Mouse (Mus musculus) lung, postnatal 14 days (tissue): Measurements from ENCODE around the gene Npas3.
A peak's percentile ranks its signal among the peaks of the same experiment; 100 is the strongest.

Source experiments
- DNase-seq: peaks from one replicate; pipeline ENCODE4 v3.0.0; 2021

The Npas3 gene

DNA sequence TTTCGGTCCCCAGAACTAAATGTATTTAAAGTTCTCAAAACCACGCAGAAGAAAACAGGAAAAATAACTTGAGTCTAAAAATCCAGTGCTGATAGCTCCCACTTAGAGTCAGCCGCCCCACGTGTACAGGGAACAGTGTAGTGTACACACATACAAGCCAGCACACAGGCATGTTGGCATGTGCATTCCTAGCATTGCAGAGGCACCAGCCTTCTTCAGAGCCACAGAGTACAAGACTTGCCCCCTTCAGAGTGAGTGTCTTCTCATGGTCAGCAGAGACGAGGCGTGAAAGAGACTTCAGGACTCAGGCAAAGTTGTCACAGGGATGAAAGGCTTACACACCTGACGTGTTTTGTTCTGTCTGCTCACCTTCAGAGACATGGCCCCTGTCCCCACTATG lies 565.8 kb downstream of the Npas3 start:
- no peak for DNase-seq

DNA sequence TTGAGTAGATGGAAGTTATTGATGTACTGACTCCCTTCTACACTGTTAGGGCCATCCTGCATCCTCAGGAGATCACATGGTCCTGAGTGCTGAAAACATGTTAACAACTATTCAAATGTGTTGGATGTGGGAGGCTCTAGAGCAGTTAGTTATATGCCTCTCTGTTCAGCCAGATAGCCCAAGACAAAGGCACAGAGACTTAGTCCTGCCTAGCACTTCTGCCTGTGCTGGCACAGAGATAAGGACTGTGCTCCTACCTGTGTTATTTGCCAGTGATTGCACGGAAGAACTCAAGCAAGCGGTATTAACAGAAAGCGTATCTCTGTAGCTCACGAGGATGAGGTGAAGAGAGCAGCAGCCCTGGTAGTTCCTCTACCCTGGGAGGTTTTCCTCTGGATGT lies 571.5 kb downstream of the Npas3 start:
- DNase-seq = no peak

DNA sequence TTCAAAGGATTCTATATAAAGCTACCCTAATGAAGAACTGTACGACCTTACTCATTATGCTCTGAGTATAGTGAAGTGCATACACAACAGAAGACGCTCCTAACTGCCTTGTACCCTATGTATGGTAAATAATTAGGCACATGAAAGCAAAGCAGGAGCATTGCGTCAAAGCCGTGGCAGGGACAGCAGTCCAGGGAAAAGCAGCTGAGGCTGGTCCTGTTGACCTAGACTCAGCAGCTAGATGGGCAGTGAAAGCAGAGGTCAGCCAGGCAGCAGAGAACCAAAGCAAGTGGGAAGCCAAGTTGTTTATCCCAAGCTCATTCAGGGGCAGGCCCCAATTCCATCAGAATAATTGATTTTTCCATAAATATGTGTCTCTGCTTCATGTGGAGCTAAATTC lies 574.4 kb downstream of the Npas3 start:
- no peak for DNase-seq

DNA sequence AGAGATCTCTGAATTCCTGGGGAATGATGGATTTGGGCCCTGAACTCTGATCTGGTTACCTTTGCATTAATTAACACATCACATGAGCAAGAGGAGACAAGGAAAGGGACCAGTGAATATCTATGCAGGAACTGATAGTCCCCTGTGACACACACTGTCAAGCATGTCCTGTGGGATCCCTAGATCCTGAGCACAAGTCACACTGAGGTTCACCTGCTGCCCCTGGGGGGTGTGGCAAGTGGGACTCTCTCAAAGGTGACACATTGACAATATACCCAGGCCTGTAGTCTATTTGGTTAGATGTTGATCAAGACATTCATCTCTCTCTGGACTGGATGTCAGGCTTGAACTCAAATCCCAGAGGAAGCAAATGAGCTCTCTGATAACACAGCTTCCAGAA lies 576.8 kb downstream of the Npas3 start:
- DNase-seq = no peak

DNA sequence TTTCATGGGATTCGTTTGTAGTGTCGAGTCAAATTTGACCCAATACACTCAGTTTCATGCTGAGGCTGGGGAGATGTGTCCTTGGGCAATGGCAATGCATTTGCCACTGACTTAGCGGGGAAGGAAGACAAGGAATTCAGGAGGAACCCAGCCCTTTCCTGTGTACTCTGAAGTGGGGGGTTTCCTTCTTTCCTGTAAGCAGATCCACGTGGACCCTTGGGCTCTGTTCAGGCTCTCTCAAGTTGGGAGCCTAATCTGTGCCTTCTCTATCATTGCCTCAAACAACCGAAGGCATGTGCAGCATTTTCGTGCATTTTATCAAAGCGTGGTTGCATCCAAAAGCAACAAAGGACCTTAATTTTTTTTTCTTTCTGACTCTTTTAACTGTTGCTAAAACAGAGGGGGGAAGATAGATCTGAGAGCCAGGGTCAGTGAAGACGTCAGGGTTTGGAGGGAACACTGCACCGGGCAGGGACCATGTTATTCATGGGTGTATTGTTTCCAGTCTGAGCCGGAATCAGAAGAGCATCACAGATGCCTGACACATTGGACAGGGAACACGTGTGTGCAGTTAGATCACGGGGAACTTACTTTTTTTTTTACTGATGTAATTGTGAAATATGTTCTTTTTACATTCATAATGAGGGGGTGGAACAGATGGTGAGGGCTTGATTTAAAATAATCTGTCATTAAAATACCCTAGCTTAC lies 577.6 kb downstream of the Npas3 start:
- DNase-seq = peak; percentile 3

DNA sequence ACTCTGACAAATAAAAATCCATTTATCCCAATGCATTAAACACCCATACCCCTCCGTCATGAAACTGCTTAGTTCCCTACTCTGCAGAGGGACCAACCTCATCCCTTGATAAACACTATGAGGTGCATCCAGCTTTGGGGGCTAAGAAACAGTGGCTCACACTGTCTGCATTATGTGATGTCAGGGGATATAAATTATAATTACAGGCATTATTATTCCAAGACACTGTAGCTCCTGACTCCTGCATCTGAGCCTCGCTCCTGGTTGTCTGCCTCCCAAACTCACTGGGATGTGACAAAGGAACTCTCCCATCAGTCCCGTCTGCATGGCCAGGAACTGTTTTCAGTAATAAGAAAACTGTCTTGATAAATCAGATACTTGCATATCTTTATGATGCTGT lies 578.3 kb downstream of the Npas3 start:
- no peak for DNase-seq

DNA sequence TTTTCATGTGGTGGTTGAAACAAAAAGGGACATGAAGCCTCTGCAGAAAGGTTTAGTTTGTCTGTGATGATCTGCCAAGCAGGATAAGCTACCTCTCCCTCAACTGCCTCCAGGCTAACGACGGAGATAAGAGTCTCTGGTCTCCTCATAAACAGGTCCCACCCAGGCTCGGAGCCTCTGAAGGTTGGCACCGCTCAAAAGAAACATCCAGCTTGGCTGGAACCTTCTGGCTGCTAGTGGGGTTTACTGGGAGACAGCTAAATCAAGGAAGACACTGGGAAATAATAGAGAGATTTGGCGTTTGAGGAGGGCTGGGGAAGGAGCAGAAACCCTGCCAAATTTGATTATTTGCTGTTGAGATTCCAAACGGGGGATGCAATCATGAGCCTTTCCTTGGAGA lies 584.1 kb downstream of the Npas3 start:
- DNase-seq = no peak

DNA sequence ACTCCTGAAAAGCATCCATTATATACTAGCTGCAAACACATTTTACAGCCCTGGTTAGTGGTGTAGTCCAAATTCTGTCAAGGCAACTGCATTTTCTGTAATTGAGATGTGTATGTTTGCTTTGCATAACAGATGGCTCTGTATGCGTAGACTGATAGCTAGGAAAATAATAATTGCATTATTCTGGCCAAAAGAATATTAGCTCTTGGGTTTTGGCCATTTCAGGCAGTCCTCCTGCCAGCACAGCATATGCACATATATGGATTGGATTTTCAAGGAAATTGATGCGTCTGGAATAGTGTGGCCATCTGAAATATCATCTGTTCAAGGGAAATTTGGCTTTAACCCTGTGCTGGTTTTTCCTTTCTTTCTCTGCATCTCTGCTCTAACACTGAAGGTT lies 584.9 kb downstream of the Npas3 start:
- no peak for DNase-seq

DNA sequence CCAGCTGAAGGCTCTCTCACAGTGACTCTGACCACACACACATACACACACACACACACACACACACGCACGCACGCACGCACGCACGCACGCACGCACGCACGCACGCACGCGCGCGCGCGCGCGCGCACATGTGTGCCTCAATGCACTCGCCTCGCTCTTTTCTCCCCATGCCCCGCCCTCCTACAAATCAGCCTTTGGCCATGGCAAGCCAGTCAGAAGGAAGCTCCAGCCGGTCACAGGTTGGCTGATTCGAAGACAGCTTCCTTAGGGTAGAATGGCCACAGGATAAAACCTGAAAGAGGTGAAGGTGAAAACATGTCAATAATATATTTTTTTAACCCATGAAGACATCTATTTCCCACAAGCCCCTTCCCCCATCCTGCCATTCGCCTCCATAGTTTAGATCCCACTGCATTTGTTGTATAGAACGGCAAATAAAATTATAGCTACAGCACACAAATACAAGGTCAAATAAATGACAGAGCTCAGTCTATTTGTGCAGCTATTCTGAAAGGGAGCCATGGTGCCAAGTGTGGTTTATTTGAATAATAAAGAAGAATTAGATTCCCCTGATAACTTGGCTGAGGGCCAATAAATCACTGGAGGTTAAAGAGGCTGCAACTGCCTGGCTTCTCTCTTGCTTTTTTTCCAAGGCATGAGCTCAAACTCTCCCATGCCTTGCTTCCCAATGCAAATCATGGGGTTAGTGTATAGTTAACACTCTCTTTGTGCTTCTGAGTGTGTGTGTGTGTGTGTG lies 587.7 kb downstream of the Npas3 start:
- DNase-seq = no peak

DNA sequence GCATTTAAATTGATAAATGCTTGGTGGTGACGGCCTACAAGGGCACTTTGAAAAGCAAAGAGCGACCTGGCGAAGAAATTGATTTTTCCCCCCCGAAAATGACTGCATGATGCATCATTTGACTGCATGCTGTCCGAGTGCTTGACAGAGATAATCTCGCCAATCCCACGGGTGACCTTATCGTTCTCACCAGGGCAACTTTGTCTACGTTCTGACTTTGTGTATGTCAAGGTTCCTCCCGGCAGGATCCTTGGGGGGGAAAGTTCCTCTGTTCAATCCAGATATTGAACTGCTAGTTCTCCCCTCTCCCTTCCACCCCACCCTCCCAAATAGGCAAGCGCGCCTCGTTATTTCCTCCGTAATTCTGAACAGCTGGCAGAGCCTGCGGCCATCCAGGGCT lies 588.9 kb downstream of the Npas3 start:
- no peak for DNase-seq

DNA sequence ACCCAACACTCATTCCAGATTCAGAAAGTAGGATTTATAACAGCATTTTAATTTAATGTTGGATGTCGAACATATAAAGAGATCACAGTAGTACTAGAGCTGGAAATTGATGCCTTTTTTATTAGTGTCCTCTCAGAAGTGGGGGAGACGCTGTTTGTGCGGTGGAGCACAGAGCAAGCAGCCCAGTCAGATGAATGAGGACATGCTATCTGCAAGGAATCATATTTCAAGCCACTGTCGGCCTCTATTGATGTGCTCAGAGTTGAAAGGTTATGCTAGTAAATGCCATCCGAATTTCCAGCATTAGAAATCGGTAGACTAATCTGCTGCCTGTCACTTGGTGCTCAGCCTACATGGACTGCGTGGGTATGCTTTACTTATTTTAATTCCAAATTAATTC lies 590.1 kb downstream of the Npas3 start:
- DNase-seq = no peak

DNA sequence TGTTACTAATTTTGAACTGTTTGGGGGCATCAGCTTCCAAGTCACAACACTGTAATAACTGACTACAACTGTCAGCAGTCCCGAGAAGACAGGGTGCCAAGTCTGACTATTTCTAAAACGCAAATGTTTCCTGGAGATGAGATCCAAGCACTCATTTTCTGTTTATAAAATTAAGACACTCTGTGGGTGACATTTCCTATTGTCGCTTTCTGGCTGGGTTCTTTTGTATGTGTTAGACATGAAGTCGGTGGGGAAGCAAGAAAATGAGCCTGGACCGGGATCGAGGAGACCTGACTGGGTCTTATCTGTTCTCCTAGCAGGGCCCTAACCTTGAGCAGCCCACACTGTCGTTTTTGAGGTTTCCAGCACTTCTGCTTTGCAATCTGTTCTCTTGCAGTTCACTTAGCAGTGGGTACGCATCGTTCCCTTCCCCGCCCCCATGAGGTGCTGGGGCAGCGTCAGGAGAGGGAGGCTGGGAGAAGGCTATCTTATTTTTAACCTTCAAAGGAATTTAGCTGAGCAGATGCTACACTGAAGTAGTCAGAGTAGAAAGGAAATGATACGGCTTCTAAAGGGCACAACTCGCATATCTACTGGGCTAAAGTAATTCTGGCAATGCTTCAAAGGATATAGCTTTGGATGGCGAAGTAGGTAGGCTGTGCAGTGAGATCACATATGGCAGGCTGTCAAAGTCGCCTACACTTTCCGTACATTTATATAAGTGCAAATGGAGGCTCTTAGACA lies 593.6 kb downstream of the Npas3 start:
- DNase-seq = no peak

DNA sequence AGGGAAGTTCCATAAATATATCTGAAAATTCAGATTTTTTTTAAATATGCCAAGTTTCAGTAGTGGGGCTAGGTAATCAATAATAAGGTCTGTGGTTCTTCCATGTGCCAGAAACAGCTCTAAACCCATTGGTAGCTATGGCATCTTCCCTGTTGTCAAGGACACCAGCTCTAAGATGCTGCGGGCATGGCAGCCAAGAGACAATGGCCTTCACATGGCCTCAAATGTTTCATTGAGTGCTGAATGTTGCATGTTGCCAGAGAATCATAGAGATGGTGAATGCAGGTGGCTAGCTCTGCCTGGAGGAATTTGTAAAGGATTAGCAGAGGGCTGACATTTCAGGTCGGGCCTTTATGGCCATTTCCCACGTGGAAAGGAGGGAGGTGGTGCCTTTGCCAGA lies 595.1 kb downstream of the Npas3 start:
- DNase-seq = no peak

DNA sequence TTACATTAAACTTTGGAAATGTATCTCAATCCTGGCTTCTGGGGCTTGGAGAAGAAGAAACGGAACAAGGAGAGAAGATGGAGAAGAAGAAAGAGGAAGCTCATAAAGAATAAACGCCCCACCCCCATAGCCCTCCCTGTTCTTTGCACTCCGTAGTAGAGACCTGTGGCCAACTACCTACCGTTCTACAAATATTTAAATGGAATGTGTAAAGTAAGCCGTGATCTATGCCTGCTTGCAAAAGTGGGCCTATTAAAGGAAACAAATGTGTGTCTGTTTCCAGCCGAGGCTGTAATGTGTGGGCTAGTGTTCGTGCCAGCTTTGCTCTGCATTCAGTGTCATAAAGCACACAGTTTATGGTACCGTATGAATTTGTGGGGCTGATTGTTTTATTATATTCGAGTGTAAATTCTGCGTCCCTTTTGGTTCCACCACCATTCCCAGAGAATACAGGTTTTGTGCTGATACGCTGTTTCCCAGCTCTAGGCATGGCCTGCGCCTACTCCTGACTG lies 597.7 kb downstream of the Npas3 start:
- no peak for DNase-seq

DNA sequence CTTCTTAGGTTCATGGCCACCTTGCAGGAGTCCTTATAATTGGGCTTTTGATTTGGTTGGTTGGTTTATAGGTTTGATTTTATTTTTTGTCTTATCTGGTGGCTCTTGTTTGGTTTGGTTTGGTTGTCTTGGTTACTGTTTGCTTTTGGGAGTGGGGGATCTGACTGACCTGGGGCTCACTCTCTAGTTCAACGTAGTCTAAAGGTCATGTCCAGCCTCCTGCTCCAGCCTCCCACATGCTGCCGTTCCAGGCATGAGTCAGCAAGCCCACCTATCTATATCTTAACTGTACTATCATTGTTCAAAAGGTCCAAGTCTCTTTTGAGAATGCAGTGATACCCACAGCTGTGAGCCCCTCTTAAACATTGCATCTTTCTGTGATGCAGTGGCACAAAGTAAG lies 600.8 kb downstream of the Npas3 start:
- DNase-seq = no peak

DNA sequence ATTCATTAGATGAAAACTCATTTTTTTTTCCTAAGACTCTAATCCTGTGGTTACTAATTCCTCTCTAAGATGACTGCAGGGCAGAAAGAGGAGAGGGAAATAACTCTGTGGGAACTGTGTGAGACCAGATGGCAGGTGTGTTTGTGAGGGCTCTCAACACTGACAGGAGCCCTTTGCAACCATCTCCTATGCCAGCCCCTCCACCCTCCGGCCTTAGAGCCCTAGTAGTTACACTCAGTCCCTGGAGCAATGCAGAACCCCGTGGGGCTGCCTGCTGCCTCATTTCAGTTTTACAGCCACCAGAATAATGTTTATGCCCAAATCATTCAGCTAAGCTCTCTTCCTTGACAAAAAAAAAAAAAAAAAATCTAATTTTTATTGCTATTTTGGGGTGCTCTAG lies 604.0 kb downstream of the Npas3 start:
- DNase-seq = no peak

DNA sequence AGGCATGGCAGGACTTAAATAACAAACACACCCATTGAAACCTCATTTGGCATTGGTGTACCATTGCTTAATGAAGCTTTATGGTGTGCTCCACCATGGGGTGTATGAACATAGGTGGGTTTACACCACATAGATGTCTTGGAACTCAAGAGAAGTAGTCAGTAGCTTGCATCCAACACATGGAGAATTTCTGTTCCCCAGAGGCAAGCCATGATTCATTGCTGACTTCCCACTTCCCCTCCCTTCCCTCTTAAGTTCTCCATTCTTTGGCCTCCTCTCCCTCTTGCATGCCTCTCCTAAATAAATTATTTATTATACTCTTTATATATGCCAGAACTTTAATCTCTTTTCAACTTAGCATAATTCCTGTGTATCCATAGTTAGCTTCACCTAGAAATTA lies 611.7 kb downstream of the Npas3 start:
- DNase-seq = no peak

DNA sequence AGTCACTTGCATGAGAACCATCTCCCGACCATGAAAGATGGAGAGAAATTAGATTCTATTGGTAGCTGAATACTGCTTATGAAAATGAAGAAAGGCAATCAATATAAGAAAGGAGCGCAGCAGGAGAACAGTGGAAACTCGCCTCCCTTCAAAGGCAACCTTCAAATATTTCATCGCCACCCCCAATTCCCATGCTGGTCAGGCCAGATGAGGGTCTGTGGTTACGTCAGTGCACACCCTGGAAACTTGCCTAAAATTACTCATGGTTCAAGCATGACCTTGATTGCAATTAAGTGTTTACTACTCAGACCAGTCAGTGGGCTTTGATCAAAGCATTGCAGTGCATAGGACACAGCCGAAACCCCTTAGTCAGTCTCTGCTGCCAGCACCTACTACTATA lies 613.8 kb downstream of the Npas3 start:
- DNase-seq = no peak

DNA sequence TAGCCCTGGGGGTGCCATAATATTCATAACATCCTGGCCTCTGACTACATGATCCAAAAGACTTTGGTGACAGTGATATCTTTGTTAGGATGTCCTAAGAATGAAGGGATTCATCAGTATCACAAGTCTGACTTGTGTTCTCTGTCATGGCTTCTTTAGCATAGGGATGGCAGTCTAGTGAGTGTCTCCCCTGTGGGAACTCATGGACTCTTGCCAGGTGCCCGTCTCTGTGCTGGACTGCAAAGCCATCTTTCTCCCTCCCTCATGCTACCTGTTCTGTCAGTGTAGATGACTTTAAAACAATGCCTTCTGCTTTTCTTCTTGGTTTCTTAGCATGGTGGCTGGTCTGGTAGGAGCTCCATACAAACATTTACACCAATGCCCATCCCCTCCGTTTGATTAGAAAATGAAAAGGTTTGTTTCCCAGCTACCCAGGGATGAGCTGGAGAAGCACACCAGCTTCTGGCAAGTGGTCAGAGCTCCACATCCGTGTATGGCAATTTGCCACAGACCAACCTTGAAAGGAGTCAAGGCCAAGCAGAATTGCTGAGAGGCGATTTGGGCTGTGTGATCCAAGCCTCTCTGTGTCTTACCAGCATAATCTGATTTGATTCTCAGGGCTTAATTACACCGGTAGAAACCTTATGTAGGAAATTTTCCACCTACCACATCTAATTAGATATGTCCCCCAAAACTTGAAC lies 616.1 kb downstream of the Npas3 start:
- DNase-seq = no peak

DNA sequence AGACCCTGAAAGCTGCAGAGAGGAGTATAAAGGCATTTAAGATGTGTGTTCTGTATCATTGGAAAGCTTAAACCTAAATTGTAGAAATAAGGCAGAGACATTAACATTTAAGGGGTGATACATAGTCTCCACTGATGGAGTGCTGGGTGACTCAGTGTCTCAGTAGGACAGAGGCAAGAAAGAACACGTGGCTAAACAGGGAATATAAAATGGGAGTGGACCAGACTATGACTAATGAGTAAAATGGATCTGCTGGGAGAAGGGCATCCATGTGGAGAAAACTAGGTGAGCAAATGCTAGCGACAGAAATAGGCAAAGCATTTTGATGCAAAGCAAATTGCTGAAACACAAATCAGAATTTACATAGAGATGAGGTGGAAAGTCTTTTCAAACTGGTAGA lies 617.2 kb downstream of the Npas3 start:
- DNase-seq = no peak

DNA sequence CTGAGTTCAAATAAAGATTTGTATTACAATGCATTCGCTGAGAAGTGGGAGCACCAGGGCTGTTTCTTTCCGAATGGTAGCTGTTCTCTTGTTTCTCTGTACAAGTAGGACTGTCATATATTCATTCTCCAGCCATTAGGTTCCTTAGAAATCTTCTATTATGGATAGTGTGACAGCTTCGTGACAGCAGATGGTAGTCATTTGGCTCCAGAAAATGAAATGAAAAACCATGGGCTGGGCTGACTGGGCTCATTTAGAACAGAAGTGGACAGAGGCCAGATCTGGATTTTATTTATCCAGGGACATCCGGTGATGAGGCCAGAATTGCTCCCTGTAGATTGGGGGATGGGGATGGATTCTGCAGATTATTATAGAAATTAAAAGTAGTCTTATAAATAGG lies 621.5 kb downstream of the Npas3 start:
- DNase-seq = peak; percentile 2

DNA sequence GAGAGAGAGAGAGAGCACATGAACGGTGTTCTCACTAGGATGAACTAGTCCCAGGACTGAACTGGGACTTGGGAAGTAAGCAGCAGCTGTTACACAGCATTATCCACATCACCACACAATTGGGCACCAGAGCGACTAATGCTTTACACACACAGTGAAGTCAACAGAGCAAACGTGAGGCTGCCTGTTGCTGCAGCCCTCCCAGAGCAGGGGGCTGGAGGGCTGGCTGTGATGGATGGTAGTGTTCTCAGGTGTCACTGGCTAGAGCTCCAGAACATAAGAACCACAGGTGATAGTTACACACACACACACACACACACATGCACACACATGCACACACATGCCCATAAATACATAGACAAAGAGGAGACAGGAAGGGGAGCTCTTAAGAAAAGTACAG lies 626.7 kb downstream of the Npas3 start:
- DNase-seq = no peak

DNA sequence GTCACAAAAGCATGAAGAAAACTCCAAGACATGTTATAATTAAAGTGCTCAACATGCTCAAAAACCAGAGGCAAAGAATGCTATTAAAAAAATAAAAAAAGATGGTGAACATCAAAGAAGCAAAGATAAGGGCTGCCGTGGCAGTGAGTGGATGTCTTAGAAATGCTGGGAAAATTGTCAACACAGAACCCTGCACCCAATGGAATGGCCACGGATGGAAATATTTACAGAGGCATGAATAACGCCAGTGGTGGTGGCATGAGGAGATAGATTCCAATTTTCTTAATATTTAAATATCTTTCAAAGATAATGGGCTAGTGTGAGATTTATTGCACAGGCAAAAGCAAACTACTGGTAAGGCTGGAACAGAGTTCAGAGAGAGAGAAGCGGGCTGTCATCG lies 628.2 kb downstream of the Npas3 start:
- no peak for DNase-seq
